Mouse (Mus musculus): Measurements from ENCODE around the gene Rimkla. TPM values are rescaled to one million over a fixed set of nuclear protein-coding genes. Genes with fewer than 3 reads are reported as not detected.
"Not testable (repeated sequence)": the region's sequence is repeated elsewhere in the genome, so short reads cannot be mapped to it uniquely, and the experiment has no call there.

Gene Rimkla
- polyA plus RNA-seq (2015; fragmentation: Nextera tagmentation; extraction: Ambion mirVana) = 0.87 and 0.96 TPM in 2 replicates

DNA sequence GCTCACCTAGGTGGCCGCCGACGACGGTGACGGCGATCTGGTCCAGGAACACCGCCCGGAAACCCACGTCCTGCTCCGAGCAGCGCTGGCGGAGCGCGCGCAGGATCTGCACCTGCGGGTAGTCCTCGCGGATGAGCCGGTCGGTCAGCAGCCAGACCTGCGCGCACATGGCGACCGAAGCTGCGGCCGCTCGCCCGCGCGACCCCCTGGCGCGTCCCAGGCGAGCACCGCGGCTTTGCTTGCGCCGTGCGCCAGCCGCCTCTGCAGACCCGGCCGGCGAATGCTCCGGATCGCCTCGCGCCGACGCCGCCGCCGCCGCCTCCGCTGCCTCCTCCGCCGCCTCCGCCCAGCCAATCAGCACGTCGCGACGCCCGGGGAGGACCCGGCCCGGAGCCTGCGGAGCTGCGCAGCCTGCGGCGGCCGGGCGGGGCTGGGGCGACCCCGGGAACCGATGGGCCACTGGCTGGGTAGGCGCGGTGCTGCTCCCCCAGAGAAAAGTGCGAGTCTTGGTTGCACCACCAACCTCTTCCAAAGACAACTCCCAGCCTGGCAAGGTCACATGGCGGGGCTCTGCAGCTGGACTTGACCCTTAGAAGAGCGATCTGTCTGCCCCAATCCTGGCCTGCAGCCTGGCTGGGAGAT is at the start of gene Rimkla:
Gene Rimkla, minus strand, starts transcription at position 338 of the 642 bp plus-strand sequence.
- Histone ChIP-seq H3K27ac (no peak within 1 kb of the TSS), H3K9ac (peak within 1 kb of the TSS; percentile 43), H3K36me3 (no peaks in the 10 kb centered on the region), H3K27me3 (replicated peaks) (peaks cover 18% of the 10 kb centered on the region; the same call in 1 of the 2 replicates), H3K4me1 (replicated peaks) (peaks cover 5% of the 10 kb centered on the region; the same call in 1 of the 2 replicates), H3K4me3 (replicated peaks) (peak within 1 kb of the TSS; percentile 50), H3K9me3 (no peaks in the 10 kb centered on the region), H3K4me2 (replicated peaks) (peak within 1 kb of the TSS; percentile 82)
- peak; percentile 96 for ATAC-seq
- under 1% methylated on average over 76 of the region's 77 CpGs for WGBS

DNA sequence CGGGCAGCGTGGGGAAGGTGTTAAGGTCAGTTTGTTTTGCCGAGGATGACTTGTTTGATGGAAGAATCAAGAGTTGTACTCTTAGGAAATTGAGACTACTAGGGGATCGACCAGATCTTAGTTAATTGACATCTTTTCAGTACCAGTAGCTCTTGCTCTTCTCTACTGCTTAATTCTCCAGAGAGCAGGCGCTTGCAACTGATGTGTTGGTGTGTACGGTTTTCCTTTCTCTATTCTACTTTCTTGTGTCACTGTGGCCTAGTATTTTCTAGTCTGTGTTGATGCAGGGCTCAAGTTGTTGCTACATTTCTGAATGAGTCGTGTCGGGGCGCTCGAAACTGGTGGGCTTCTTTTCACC is 48.1 kb upstream of the Rimkla start:
- H3K4me1 ChIP-seq (replicated peaks) = 0 out of 2 replicates have a peak, but pooled peaks cover 4% of the 10 kb centered on the region
- no peak for ATAC-seq
- no peaks in the 10 kb centered on the region for H3K36me3 ChIP-seq
- H3K27ac ChIP-seq = peak overlapping the region; percentile 99; the same call in 1 of the 2 replicates
- H3K27me3 ChIP-seq (replicated peaks) = no peaks in the 10 kb centered on the region
- H3K4me2 ChIP-seq (replicated peaks) = peak overlapping the region; percentile 77
- H3K9me3 ChIP-seq = no peaks in the 10 kb centered on the region
- 4% methylated on average over 10 of the region's 10 CpGs for WGBS
- H3K9ac ChIP-seq = peak overlapping the region; percentile 93
- peak overlapping the region; percentile 96 for H3K4me3 ChIP-seq (replicated peaks)

DNA sequence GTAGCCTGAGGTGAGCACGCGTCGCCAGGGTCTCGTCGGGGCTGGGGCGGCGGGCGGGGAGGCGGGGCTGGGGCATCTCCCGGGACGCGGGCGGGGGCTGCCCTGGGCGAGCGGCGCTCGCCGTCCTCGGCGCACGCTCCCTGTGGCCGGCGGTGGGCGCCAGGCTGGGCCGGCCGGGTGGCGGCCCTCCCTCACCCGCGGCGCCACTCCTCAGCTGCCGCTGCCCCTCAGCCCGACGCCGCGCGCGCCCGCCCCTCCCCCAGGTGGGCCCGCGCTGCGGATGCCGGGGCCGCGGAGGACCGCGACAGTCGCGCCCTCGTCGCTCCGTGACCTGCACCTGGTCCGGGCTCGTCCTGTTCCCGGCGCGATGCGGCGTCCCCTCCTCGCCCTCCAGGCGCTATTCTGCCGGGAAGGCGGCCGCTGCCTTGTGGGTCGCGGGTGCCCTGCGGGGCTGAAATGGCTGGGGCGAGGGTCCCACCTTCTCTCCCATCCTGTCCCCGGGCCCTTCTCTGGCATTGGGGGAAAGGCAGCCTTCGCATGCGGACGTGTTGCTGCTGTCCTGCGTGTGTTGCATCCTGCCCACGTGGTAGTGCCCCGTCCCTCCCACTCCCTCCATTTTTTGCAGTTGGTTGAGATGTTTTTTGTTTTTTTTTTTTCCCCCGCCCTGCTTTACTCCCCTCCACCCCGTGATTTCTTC is 47.6 kb upstream of the Rimkla start:
- peak overlapping the region; percentile 99 for H3K27ac ChIP-seq
- H3K9me3 ChIP-seq = no peaks in the 10 kb centered on the region
- ATAC-seq = peak; percentile 83
- H3K4me2 ChIP-seq (replicated peaks) = peak overlapping the region; percentile 77
- 0 out of 2 replicates have a peak, but pooled peaks cover 4% of the 10 kb centered on the region for H3K4me1 ChIP-seq (replicated peaks)
- no peaks in the 10 kb centered on the region for H3K36me3 ChIP-seq
- H3K4me3 ChIP-seq (replicated peaks) = peak overlapping the region; percentile 96
- H3K9ac ChIP-seq = peak overlapping the region; percentile 93
- H3K27me3 ChIP-seq (replicated peaks) = no peaks in the 10 kb centered on the region
- 1% methylated on average over 36 of the region's 76 CpGs for WGBS

DNA sequence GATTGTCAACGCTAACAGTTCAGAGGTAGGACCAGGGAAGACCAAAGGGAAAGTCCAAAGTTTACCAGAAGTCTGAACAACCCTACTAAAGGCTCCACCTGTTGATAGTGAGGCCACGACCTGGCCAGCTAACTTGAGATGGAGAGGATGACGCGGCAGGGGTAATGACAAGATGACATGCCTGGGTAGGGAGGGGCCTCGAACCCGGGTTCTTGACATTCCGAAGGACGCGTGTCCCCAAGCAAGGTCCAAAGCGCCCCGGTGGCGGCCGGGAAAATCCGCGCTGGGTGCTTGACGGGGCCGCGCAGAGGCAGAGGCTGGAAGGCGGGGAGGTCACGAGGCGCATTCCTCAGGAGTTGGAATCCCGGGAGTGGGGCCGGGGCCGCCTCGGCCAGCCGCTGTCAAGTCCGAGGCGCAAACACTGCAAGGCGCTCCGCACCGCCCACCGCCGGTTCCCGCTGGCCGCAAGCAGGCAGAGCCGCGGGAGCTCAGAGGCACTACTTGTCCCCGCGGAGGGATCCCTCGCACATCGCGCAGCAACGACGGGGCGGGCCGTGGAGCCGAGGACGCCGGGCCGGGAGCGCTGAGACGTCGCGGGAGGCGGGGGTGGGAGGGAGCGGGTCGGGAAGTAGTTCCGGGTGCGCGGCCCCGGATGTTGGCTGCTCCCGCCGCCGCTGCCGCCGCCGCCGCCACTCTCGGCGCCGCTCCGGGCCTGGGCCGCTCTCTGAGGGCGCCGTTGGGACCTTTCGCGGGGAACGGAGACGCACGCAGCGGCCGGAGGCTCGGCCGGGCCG is 46.8 kb upstream of the Rimkla start, which contains the start of gene Frg2f1:
Gene Frg2f1, minus strand, starts transcription at position 499 of the 794 bp plus-strand sequence.
- WGBS = 1% methylated on average over 64 of the region's 85 CpGs
- Histone ChIP-seq H3K9me3 (no peaks in the 10 kb centered on the region), H3K4me2 (replicated peaks) (peak within 1 kb of the TSS; percentile 77), H3K4me3 (replicated peaks) (peak within 1 kb of the TSS; percentile 96), H3K27me3 (replicated peaks) (no peaks in the 10 kb centered on the region), H3K9ac (peak within 1 kb of the TSS; percentile 93), H3K4me1 (replicated peaks) (0 out of 2 replicates have a peak, but pooled peaks cover 4% of the 10 kb centered on the region), H3K27ac (peak within 1 kb of the TSS; percentile 99), H3K36me3 (no peaks in the 10 kb centered on the region)
- ATAC-seq = peak; percentile 96

DNA sequence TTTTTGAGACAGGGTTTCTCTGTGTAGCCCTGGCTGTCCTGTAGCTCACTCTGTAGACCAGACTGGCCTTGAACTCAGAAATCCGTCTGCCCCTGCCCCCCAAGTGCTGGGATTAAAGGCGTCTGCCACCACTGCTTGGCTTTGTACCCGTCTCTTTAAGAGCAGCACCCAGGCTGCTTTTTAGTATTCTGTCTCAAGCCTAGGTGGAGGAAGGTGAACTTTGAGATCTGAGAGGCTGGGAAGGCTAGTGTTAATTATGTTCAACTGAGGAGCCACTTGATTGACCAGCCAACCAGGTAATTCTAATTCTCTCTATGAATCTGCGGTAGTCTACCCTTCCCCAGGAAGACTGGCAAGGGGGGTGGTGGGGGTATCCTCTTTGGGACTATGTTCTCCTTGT is 45.0 kb upstream of the Rimkla start:
- Histone ChIP-seq H3K9ac (no peak overlapping the region), H3K4me2 (replicated peaks) (no peak overlapping the region), H3K9me3 (no peaks in the 10 kb centered on the region), H3K27me3 (replicated peaks) (no peaks in the 10 kb centered on the region), H3K4me3 (replicated peaks) (no peak overlapping the region), H3K27ac (no peak overlapping the region), H3K36me3 (no peaks in the 10 kb centered on the region), H3K4me1 (replicated peaks) (0 out of 2 replicates have a peak, but pooled peaks cover 4% of the 10 kb centered on the region)
- WGBS = 71% methylated on average over 4 of the region's 4 CpGs
- no peak for ATAC-seq

DNA sequence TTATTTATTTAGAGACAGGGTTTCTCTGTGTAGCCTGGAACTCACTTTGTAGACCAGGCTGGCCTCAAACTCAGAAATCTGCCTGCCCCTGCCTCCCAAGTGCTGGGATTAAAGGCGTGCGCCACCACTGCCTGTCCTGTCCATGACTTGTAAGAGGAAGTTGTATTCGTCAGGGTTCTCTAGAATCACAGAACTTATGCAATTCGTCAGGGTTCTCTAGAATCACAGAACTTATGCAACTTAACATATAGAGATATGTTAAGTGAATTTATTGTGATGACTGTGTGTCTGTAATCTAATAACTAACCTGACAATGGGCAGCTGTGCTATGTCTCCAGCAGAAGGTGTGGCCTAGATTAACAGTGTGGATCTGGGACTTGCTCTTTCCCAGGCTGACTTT is 44.2 kb upstream of the Rimkla start, which contains the start of gene Foxj3:
Gene Foxj3, plus strand, starts transcription at position 390 of the 400 bp plus-strand sequence.
- not testable (repeated sequence) for H3K4me3 ChIP-seq (replicated peaks); H3K9me3 ChIP-seq; ATAC-seq; H3K36me3 ChIP-seq; H3K4me2 ChIP-seq (replicated peaks); H3K4me1 ChIP-seq (replicated peaks); H3K9ac ChIP-seq; H3K27me3 ChIP-seq (replicated peaks); H3K27ac ChIP-seq
- WGBS = 85% methylated on average over 4 of the region's 4 CpGs

DNA sequence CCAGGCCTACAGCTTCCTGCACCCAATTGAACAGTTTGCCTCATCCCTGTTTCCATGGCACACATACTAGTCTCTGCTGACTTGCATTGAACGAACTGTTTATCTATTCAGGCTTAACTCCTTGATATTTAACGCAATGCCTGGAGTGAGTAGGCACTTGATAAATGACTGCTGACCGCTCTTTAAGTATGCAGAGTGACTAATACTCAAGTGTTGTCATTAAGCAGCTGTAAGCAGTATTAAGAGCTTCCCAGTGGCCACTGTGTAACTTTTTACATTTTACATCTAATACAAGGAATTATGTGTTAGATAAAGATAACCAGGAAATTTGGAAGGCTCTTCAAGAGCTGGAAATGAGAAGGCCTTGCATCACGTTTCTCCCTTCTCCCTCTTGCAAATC is 42.7 kb upstream of the Rimkla start:
- Histone ChIP-seq H3K4me2 (replicated peaks) (no peak overlapping the region), H3K36me3 (no peaks in the 10 kb centered on the region), H3K9me3 (no peaks in the 10 kb centered on the region), H3K27ac (no peak overlapping the region), H3K27me3 (replicated peaks) (no peaks in the 10 kb centered on the region), H3K4me3 (replicated peaks) (no peak overlapping the region), H3K4me1 (replicated peaks) (0 out of 2 replicates have a peak, but pooled peaks cover 2% of the 10 kb centered on the region), H3K9ac (no peak overlapping the region)
- WGBS = 49% methylated on average over 4 of the region's 4 CpGs
- no peak for ATAC-seq

DNA sequence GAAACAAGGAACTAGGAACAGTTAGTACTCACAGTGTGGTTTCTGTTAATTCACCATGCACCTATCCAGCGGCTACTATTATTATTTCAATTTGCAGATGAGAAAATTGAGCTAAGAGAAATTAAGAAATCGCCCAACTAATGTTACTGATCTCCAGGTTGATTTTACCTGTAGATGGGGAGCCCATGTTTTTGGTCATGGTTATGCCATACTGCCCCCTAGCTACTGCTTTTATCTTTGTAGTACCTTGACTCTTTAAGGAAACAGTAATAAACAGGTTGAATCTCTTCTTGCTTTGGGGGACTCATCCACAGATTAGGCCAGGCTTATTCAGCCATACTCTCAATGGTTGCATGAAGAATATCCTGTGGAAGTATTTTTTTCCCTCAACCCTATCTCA is 39.4 kb upstream of the Rimkla start:
- no peaks in the 10 kb centered on the region for H3K36me3 ChIP-seq
- H3K4me3 ChIP-seq (replicated peaks) = no peak overlapping the region
- H3K4me2 ChIP-seq (replicated peaks) = no peak overlapping the region
- H3K9me3 ChIP-seq = no peaks in the 10 kb centered on the region
- H3K4me1 ChIP-seq (replicated peaks) = no peaks in the 10 kb centered on the region
- H3K9ac ChIP-seq = no peak overlapping the region
- 76% methylated on average over 2 of the region's 2 CpGs for WGBS
- no peak overlapping the region for H3K27ac ChIP-seq
- no peak for ATAC-seq
- no peaks in the 10 kb centered on the region for H3K27me3 ChIP-seq (replicated peaks)

DNA sequence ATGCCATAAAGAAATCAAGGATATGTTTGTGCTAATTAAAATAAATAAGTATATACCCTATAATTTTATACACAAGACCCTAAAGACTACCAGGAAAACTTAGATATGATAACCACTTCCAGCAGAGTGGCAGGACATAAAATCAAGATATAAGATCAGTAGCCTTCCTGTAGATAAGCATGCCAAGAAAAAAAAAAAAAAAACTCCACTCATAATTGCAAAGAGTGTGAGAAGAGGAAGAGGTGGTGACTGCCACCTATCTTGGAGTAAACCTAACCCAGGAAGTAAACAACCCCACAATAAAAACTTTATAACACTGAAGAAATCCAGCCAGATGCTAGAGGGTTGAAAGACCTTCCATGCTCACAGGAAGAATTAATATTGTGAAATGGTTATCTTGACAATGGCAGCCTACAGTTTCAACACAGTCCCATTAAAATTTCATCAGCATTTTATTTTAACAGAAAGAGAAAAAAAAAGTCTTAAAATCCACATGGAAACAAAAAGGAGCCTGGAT is 34.0 kb upstream of the Rimkla start:
- no peaks in the 10 kb centered on the region for H3K36me3 ChIP-seq
- no peaks in the 10 kb centered on the region for H3K27me3 ChIP-seq (replicated peaks)
- H3K9me3 ChIP-seq = no peaks in the 10 kb centered on the region
- H3K4me1 ChIP-seq (replicated peaks) = no peaks in the 10 kb centered on the region
- no peak overlapping the region for H3K27ac ChIP-seq
- no peak for ATAC-seq
- H3K4me2 ChIP-seq (replicated peaks) = no peak overlapping the region
- H3K4me3 ChIP-seq (replicated peaks) = no peak overlapping the region
- H3K9ac ChIP-seq = no peak overlapping the region

DNA sequence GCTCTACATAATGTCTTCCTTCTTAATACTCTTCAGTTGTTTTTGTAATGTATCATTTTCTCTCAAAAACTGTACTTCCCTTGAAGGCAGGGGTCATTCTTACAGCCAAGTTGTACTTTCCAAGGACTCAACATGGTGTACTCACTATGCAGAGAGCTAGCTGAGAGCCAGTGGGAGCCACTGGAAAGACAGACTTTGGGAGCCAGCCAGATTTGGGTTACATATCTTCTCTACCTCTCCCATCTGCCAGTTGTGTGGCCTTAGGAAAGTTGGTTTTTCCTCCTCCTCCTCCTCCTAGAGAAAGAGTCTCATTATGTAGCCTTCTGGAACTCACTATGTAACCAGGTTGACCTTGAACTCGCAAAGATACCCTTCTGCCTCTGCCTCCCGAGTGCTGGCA is 32.0 kb upstream of the Rimkla start:
- 84% methylated on average over 2 of the region's 2 CpGs for WGBS

DNA sequence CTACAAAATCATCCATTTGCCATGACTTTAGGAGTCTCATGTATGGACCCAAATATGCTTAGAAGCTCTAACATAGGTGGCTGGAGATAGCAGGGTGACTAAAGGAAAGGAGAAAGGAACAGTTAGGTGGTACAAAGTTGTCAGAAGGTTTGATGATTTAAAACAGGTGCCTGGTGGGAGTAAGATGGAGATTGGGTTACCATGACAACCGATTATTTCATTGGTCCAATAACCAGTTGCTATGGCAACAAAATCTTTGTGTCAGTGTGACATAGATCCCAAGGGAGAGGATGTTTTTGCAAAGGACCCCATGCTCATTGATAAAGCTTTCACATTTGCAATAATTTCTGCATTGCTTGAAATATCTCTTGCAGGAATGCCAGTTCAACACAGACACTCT is 31.6 kb upstream of the Rimkla start:
- Histone ChIP-seq H3K4me2 (replicated peaks) (no peak overlapping the region), H3K36me3 (no peaks in the 10 kb centered on the region), H3K27ac (no peak overlapping the region), H3K9ac (no peak overlapping the region), H3K4me3 (replicated peaks) (no peak overlapping the region), H3K4me1 (replicated peaks) (no peaks in the 10 kb centered on the region), H3K27me3 (replicated peaks) (no peaks in the 10 kb centered on the region), H3K9me3 (no peaks in the 10 kb centered on the region)
- no peak for ATAC-seq
- 71% methylated on average over 1 of the region's 1 CpGs for WGBS

More for the DNA sequence above, 32.0 kb upstream of the Rimkla start:
- H3K36me3 ChIP-seq = no peaks in the 10 kb centered on the region
- no peak overlapping the region for H3K4me2 ChIP-seq (replicated peaks)
- no peaks in the 10 kb centered on the region for H3K9me3 ChIP-seq
- no peak overlapping the region for H3K9ac ChIP-seq
- H3K4me1 ChIP-seq (replicated peaks) = no peaks in the 10 kb centered on the region
- ATAC-seq = no peak
- H3K4me3 ChIP-seq (replicated peaks) = no peak overlapping the region
- H3K27me3 ChIP-seq (replicated peaks) = no peaks in the 10 kb centered on the region
- no peak overlapping the region for H3K27ac ChIP-seq

DNA sequence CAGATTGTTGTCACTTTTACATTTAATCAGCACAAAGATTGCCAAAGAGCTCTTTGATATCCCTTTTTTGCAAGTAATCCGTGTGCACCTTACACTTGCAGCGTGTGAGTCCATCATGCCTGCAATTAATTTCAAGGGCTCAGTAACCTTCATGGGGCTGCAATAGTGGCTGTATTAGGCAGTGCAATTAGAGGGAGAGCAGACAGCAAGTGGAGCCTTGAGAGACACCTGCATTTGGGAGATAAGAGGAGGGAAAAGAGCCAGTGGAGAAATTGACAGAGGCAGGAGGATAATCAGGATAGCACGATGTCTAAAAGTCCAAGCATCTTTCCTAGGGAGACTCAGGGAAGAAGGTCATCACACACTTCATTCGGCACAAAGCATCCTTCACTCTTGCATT is 31.1 kb upstream of the Rimkla start:
- Histone ChIP-seq H3K4me3 (replicated peaks) (no peak overlapping the region), H3K4me1 (replicated peaks) (no peaks in the 10 kb centered on the region), H3K4me2 (replicated peaks) (no peak overlapping the region), H3K36me3 (no peaks in the 10 kb centered on the region), H3K9me3 (no peaks in the 10 kb centered on the region), H3K27ac (no peak overlapping the region), H3K27me3 (replicated peaks) (no peaks in the 10 kb centered on the region), H3K9ac (no peak overlapping the region)
- no peak for ATAC-seq
- WGBS = 85% methylated on average over 4 of the region's 4 CpGs

Data from intestine, embryonic 15.5 days (tissue).